19 mouse cellular contexts compared by ENCODE assay signal in the genomic region with DNA sequence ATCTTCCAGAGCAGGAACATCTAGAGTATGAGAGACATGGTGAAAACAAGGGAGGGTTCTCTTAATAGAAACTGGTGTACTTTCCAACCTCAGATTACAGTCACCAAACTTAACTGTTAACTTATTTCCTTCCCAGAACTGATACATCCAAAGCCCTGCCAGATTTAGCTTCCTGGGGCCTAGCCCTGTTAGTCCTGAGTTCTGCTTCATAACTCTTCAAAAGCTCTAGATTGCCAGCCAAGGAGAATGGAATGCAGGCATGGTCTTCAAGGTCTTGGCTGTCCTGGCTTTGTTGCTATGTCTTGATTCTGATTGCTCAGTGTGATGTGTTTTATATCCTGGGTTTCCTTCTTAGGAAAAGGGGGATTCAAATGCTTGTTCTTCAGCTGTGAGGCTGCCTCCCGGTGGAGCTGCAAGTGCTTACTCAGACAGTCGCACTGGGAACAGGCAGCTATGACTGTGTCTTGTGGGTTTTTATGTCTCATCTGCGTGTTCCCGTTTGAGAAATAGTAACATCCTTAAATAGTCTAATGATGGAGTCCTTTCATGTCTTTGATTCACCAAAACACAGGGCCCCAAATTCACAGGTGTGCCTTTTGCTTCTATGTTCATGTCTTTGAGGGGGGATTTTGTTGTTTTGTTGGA. TPM values are rescaled to one million over a fixed set of nuclear protein-coding genes. Genes with fewer than 3 reads are reported as not detected.
DNase-seq lines count a peak whose midpoint lies in the region; ATAC-seq and TF ChIP-seq lines count a peak whose summit lies in the region.
"Had no signal": no experiment of that assay in that cellular context is flagged by ENCODE, and none has a peak within 500 bp of the region (broad histone marks: within the 10 kb centered on the region; RNA-seq: fewer than 3 reads in every experiment).

No protein-coding gene starts in this region.

- no peak for ATAC-seq in forebrain, embryonic 16.5 days
- ATAC-seq in kidney, embryonic 16.5 days (ENCODE audit: low FRiP score, low TSS enrichment), result no peak
- ATAC-seq in embryonic facial prominence, embryonic 13.5 days (ENCODE audit: insufficient number of reproducible peaks, insufficient read depth, low FRiP score, low TSS enrichment, low read depth), result no peak
- ATAC-seq: intestine, embryonic 16.5 days had no signal

- H3K27me3 ChIP-seq in forebrain, embryonic 16.5 days (replicated peaks; ENCODE audit: control insufficient read depth, insufficient read depth, low read length), result no peaks in the 10 kb centered on the region
- H3K27me3 ChIP-seq in forebrain, embryonic 10.5 days (ENCODE audit: poor library complexity, severe bottlenecking), result no peaks in the 10 kb centered on the region
- no peaks in the 10 kb centered on the region for H3K27me3 ChIP-seq in kidney, embryonic 16.5 days (ENCODE audit: insufficient read depth, low read length)
- H3K27me3 ChIP-seq in kidney, adult 2 months (replicated peaks; ENCODE audit: control insufficient read depth, insufficient read depth, low read length), result no peaks in the 10 kb centered on the region
- H3K27me3 ChIP-seq in embryonic facial prominence, embryonic 13.5 days, result no peaks in the 10 kb centered on the region
- H3K27me3 ChIP-seq: forebrain, embryonic 12.5 days had no signal

- H3K4me1 ChIP-seq in forebrain, embryonic 16.5 days (replicated peaks; ENCODE audit: control insufficient read depth, insufficient read depth, low read length), result peaks cover 3% of the 10 kb centered on the region; the same call in 1 of the 2 replicates
- H3K4me1 ChIP-seq in forebrain, embryonic 10.5 days, result 0 out of 2 replicates have a peak, but pooled peaks cover 4% of the 10 kb centered on the region
- H3K4me1 ChIP-seq in kidney, embryonic 16.5 days (ENCODE audit: insufficient read depth, low read length), result peaks cover 30% of the 10 kb centered on the region
- H3K4me1 ChIP-seq in kidney, adult 2 months (ENCODE audit: control insufficient read depth, insufficient read depth, low read length), result peaks cover 7% of the 10 kb centered on the region; the same call in 1 of the 2 replicates
- peaks cover 8% of the 10 kb centered on the region; the same call in 1 of the 2 replicates for H3K4me1 ChIP-seq in embryonic facial prominence, embryonic 13.5 days
- H3K4me1 ChIP-seq: forebrain, embryonic 12.5 days; midbrain, embryonic 10.5 days had no signal

- no peak overlapping the region for H3K4me2 ChIP-seq in forebrain, embryonic 16.5 days (ENCODE audit: low read length)
- H3K4me2 ChIP-seq in kidney, embryonic 16.5 days (replicated peaks; ENCODE audit: low read depth, low read length), result no peak overlapping the region
- no peak overlapping the region for H3K4me2 ChIP-seq in embryonic facial prominence, embryonic 13.5 days
- H3K4me2 ChIP-seq: forebrain, embryonic 12.5 days; hindbrain, embryonic 14.5 days had no signal

- no peak for TF ChIP-seq POLR2A in kidney, adult 2 months (IDR thresholded peaks at IDR 0.05; ENCODE audit: low read depth, low read length)

- H3K36me3 ChIP-seq in forebrain, embryonic 16.5 days (ENCODE audit: control insufficient read depth, insufficient read depth), result no peaks in the 10 kb centered on the region; the same call in 1 of the 2 replicates
- H3K36me3 ChIP-seq in forebrain, embryonic 10.5 days (replicated peaks), result peaks cover 32% of the 10 kb centered on the region
- H3K36me3 ChIP-seq in kidney, embryonic 16.5 days (ENCODE audit: insufficient read depth, low read length), result peaks cover 10% of the 10 kb centered on the region; the same call in 1 of the 2 replicates
- H3K36me3 ChIP-seq in kidney, adult 2 months (ENCODE audit: control insufficient read depth, insufficient read depth, low read length), result no peaks in the 10 kb centered on the region
- H3K36me3 ChIP-seq in embryonic facial prominence, embryonic 13.5 days, result peaks cover 12% of the 10 kb centered on the region; the same call in 1 of the 2 replicates

- H3K9ac ChIP-seq in forebrain, embryonic 16.5 days (replicated peaks; ENCODE audit: low read depth, low read length), result no peak overlapping the region
- H3K9ac ChIP-seq in kidney, embryonic 16.5 days (replicated peaks; ENCODE audit: low read length), result no peak overlapping the region
- no peak overlapping the region for H3K9ac ChIP-seq in embryonic facial prominence, embryonic 13.5 days
- H3K9ac ChIP-seq: forebrain, embryonic 12.5 days; hindbrain, embryonic 14.5 days had no signal

- no peak for TF ChIP-seq CTCF in kidney, adult 2 months (conservative IDR thresholded peaks at IDR 0.05; ENCODE audit: insufficient read depth, insufficient read length, low read depth, low read length)

- no peak for DNase-seq in forebrain, embryonic 10.5 days (ENCODE audit: extremely low spot score, low spot score)
- no peak for DNase-seq in kidney, adult 2 months
- DNase-seq in 416B (ENCODE audit: low read depth) (peak; percentile 53), adipocyte (ENCODE audit: low spot score) (no peak)
- no peak for DNase-seq in cerebellum, adult 9-10 months
- DNase-seq: adrenal gland, adult 8-10 months; B cell, adult 2 months; cerebellum, adult 11-12 months; heart, postnatal 14 days; kidney, postnatal 36 days; lung, adult 18-20 months; right cerebral cortex, postnatal 25 days had no signal

- no peaks in the 10 kb centered on the region for H3K9me3 ChIP-seq in forebrain, embryonic 16.5 days (ENCODE audit: control insufficient read depth, low read length)
- H3K9me3 ChIP-seq in forebrain, embryonic 10.5 days, result no peaks in the 10 kb centered on the region
- no peaks in the 10 kb centered on the region for H3K9me3 ChIP-seq in kidney, embryonic 16.5 days (ENCODE audit: low read length)
- H3K9me3 ChIP-seq in embryonic facial prominence, embryonic 13.5 days, result no peaks in the 10 kb centered on the region
- H3K9me3 ChIP-seq: forebrain, embryonic 12.5 days; midbrain, embryonic 10.5 days had no signal

- H3K27ac ChIP-seq in forebrain, embryonic 16.5 days (ENCODE audit: low read length), result peak overlapping the region; percentile 14; the same call in 1 of the 2 replicates
- H3K27ac ChIP-seq in forebrain, embryonic 10.5 days, result no peak overlapping the region
- H3K27ac ChIP-seq in kidney, embryonic 16.5 days (ENCODE audit: low read length), result peak overlapping the region; percentile 36; the same call in 1 of the 2 replicates
- H3K27ac ChIP-seq in kidney, adult 2 months (ENCODE audit: insufficient read depth, low read depth, low read length), result no peak overlapping the region
- H3K27ac ChIP-seq in embryonic facial prominence, embryonic 13.5 days, result peak overlapping the region; percentile 78
- H3K27ac ChIP-seq: forebrain, embryonic 12.5 days; hindbrain, embryonic 14.5 days; midbrain, embryonic 10.5 days had no signal

- 84% methylated on average over 4 of the region's 4 CpGs for WGBS in forebrain, embryonic 16.5 days
- 90% methylated on average over 4 of the region's 4 CpGs for WGBS in forebrain, embryonic 10.5 days
- 75% methylated on average over 4 of the region's 4 CpGs for WGBS in kidney, embryonic 16.5 days
- 65% methylated on average over 4 of the region's 4 CpGs for WGBS in kidney, adult 2 months
- 81% methylated on average over 4 of the region's 4 CpGs for WGBS in embryonic facial prominence, embryonic 13.5 days

- no peak overlapping the region for H3K4me3 ChIP-seq in forebrain, embryonic 16.5 days (replicated peaks; ENCODE audit: low read length)
- no peak overlapping the region for H3K4me3 ChIP-seq in forebrain, embryonic 10.5 days
- H3K4me3 ChIP-seq in kidney, embryonic 16.5 days (ENCODE audit: low read length), result no peak overlapping the region
- no peak overlapping the region for H3K4me3 ChIP-seq in kidney, adult 2 months (ENCODE audit: insufficient read depth, low read depth, low read length)
- H3K4me3 ChIP-seq in embryonic facial prominence, embryonic 13.5 days, result no peak overlapping the region
- H3K4me3 ChIP-seq: forebrain, embryonic 12.5 days; midbrain, embryonic 10.5 days had no signal

RNA-seq across cellular contexts. Expression of a gene that starts 32.1 kb away (rescaled TPM):
- polyA plus RNA-seq in forebrain, embryonic 16.5 days (2015; fragmentation: Nextera tagmentation; extraction: Ambion mirVana), result 171 and 174 TPM in 2 replicates
- 142 and 152 TPM in 2 replicates for polyA plus RNA-seq in forebrain, embryonic 10.5 days (2016; fragmentation: Nextera tagmentation; extraction: Ambion mirVana)
- 120 and 146 TPM in 2 replicates for polyA plus RNA-seq in kidney, embryonic 16.5 days (2015; fragmentation: Nextera tagmentation; extraction: Ambion mirVana)
- 15.3 and 25.2 TPM in 2 replicates for polyA plus RNA-seq in kidney, adult 2 months (2012; rRNA removed)
- polyA plus RNA-seq in embryonic facial prominence, embryonic 13.5 days (2015; fragmentation: Nextera tagmentation; extraction: Ambion mirVana), result 179 and 193 TPM in 2 replicates

RNA-seq across cellular contexts. Expression of a gene that starts 47.8 kb away (rescaled TPM):
- 18.8 and 20.8 TPM in 2 replicates for polyA plus RNA-seq in forebrain, embryonic 16.5 days (2015; fragmentation: Nextera tagmentation; extraction: Ambion mirVana)
- polyA plus RNA-seq in forebrain, embryonic 10.5 days (2016; fragmentation: Nextera tagmentation; extraction: Ambion mirVana), result 35.5 and 35.6 TPM in 2 replicates
- polyA plus RNA-seq in kidney, embryonic 16.5 days (2015; fragmentation: Nextera tagmentation; extraction: Ambion mirVana), result 77.1 and 88.9 TPM in 2 replicates
- polyA plus RNA-seq in kidney, adult 2 months (2012; rRNA removed), result 75.4 and 75.9 TPM in 2 replicates
- 79.6 and 92.9 TPM in 2 replicates for polyA plus RNA-seq in embryonic facial prominence, embryonic 13.5 days (2015; fragmentation: Nextera tagmentation; extraction: Ambion mirVana)

Comparison
In these comparisons a context has a peak if more than half of its experiments do, and no peak if none do; other contexts are left out.
1. H3K27ac ChIP-seq: peak in forebrain, embryonic 16.5 days (single experiment), kidney, embryonic 16.5 days (single experiment) and embryonic facial prominence, embryonic 13.5 days (single experiment); none in forebrain, embryonic 10.5 days (single experiment) and kidney, adult 2 months (single experiment).